Mouse (Mus musculus): ENCODE data around the gene Tex13a.
A peak's percentile ranks its signal among the peaks of the same experiment; 100 is the strongest.

Tex13a gene

DNA sequence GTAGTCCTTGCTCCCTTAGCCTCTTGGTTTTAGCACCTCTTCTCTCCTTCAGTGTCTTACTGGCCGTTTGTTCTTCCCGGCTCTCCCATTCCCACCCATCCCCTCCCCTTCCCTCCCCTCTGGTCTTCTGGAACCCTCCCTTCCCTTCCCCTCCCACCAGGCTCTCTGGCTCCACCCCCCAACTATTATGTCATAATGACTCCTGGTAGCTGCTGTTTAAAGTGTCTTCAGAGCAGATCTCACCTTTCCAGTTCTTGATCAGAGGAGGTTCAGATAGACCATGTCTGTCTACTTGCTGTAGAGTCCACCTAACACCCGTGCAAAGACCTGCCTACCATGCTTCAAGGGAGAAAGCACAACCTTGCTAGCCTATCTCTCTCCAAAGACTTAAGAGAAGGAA lies at the start of gene Tex13a:
Gene Tex13a, minus strand, starts transcription at position 101 of the 400 bp plus-strand sequence.
- DNase-seq (ENCODE audit: extremely low read depth, low read depth) = no peak

- DNase-seq (ENCODE audit: extremely low read depth, low read depth) = no peak
Observed at GRCm38 (mm10) chrX:138234626-138235025, 25.2 kb upstream of the Tex13a start.

GRCm38 (mm10) chrX:138170146-138170545 lies 39.2 kb downstream of the Tex13a start:
- DNase-seq (ENCODE audit: extremely low read depth, low read depth) = peak; percentile 33

All from MEL-GATA-1-ER (cell line).